Mouse (Mus musculus) layer of hippocampus, postnatal 25 days (tissue): ENCODE data around the gene Ccr10. TPM values are rescaled to one million over a fixed set of nuclear protein-coding genes. Genes with fewer than 3 reads are reported as not detected.
A peak's percentile ranks its signal among the peaks of the same experiment; 100 is the strongest.

Source experiments
- DNase-seq, 2 experiments: peaks; one replicate each; pipeline ENCODE4 v3.0.0; 2022; ENCODE audit warnings: mixed read lengths in 2 of 2, low spot score in 1 of 2; ENCODE audit errors: extremely low spot score in 1 of 2
- total RNA-seq, 2 experiments: library from RNA; stranded (reverse); gene quantifications; 2 replicates each; pipeline ENCODE4 v1.2.3; 2021

Ccr10 gene
- total RNA-seq = under 1 TPM; 0.21 to 0.25 TPM

GRCm38 (mm10) chr11:101174851-101175628 lies at the start of gene Ccr10:
Gene Ccr10, minus strand, starts transcription at chr11:101175443.
- no peak for DNase-seq

- DNase-seq = no peak
Measured at GRCm38 (mm10) chr11:101224337-101224736, 49.1 kb upstream of the Ccr10 start.

- DNase-seq = no peak
Measured at GRCm38 (mm10) chr11:101221306-101221986, 46.2 kb upstream of the Ccr10 start.

GRCm38 (mm10) chr11:101220853-101221252 lies 45.6 kb upstream of the Ccr10 start:
- DNase-seq = no peak

GRCm38 (mm10) chr11:101218436-101219055 lies 43.3 kb upstream of the Ccr10 start:
- DNase-seq = no peak

GRCm38 (mm10) chr11:101216936-101217335 lies 41.7 kb upstream of the Ccr10 start:
- DNase-seq = no peak

GRCm38 (mm10) chr11:101211970-101212369 lies 36.7 kb upstream of the Ccr10 start:
- no peak for DNase-seq

- no peak for DNase-seq
Measured at GRCm38 (mm10) chr11:101200986-101201385, 25.7 kb upstream of the Ccr10 start.

- DNase-seq = no peak
Measured at GRCm38 (mm10) chr11:101199555-101199954, 24.3 kb upstream of the Ccr10 start.

GRCm38 (mm10) chr11:101196175-101196574 lies 20.9 kb upstream of the Ccr10 start:
- DNase-seq = no peak

- no peak for DNase-seq
Measured at GRCm38 (mm10) chr11:101195571-101195970, 20.3 kb upstream of the Ccr10 start.

- no peak for DNase-seq
Measured at GRCm38 (mm10) chr11:101195101-101195500, 19.9 kb upstream of the Ccr10 start.

GRCm38 (mm10) chr11:101194643-101195042 lies 19.4 kb upstream of the Ccr10 start:
- no peak for DNase-seq

- no peak for DNase-seq
Measured at GRCm38 (mm10) chr11:101194137-101194536, 18.9 kb upstream of the Ccr10 start.

GRCm38 (mm10) chr11:101193076-101193475 lies 17.8 kb upstream of the Ccr10 start:
- no peak for DNase-seq

GRCm38 (mm10) chr11:101192646-101193045 lies 17.4 kb upstream of the Ccr10 start:
- DNase-seq = no peak

GRCm38 (mm10) chr11:101191919-101192470 lies 16.8 kb upstream of the Ccr10 start:
- no peak for DNase-seq

GRCm38 (mm10) chr11:101190913-101191907 lies 16.0 kb upstream of the Ccr10 start:
- no peak for DNase-seq

- peak in 1 of 2 experiments; percentile 25 for DNase-seq
Measured at GRCm38 (mm10) chr11:101190181-101190912, 15.1 kb upstream of the Ccr10 start.
